Mouse (Mus musculus) forebrain, embryonic 10.5 days (tissue): Measurements from ENCODE around the gene Psmd3. TPM values are rescaled to one million over a fixed set of nuclear protein-coding genes. Genes with fewer than 3 reads are reported as not detected.

Experiments
- DNase-seq: peaks from one replicate; pipeline ENCODE4 v3.0.0-alpha.2; 2017; ENCODE audit warnings: low spot score; ENCODE audit errors: extremely low spot score
- H3K27ac ChIP-seq: fragments of 300-500 bp; sonication (generic); 2 replicates; pipeline ENCODE4 v1.5.1; 2016; ENCODE audit warnings: mild to moderate bottlenecking
- H3K27me3 ChIP-seq: fragments of 300-500 bp; sonication (generic); 2 replicates; pipeline ENCODE4 v1.6.1; 2016; ENCODE audit warnings: mild to moderate bottlenecking; ENCODE audit not compliant: poor library complexity, severe bottlenecking
- H3K36me3 ChIP-seq: fragments of 300-500 bp; sonication (generic); replicated peaks from 2 replicates; pipeline ENCODE4 v1.6.1; 2016; ENCODE audit warnings: mild to moderate bottlenecking, moderate library complexity
- H3K4me1 ChIP-seq: fragments of 300-500 bp; sonication (generic); 2 replicates; pipeline ENCODE4 v1.6.1; 2016
- H3K4me3 ChIP-seq: fragments of 300-500 bp; sonication (generic); 2 replicates; pipeline ENCODE4 v1.5.1; 2016; ENCODE audit warnings: mild to moderate bottlenecking, moderate library complexity
- H3K9me3 ChIP-seq: fragments of 300-500 bp; sonication (generic); 2 replicates; pipeline ENCODE4 v1.6.1; 2016; ENCODE audit warnings: mild to moderate bottlenecking, moderate library complexity
- WGBS: fragments of 180-500 bp; shearing (Covaris S2); methylation state at CpG from one replicate; pipeline ENCODE4 v1.1.7; 2016; 5-methylcytosine and 5-hydroxymethylcytosine counted together
- polyA plus RNA-seq: library from polyadenylated mRNA; unstranded; fragments of >200 nt; fragmentation: Nextera tagmentation; extraction: Ambion mirVana; gene quantifications from 2 replicates; pipeline ENCODE4 v1.2.1, GENCODE M21; 2016

Gene Psmd3
- polyA plus RNA-seq, 1 experiment from 2014 or later = 259 TPM

- H3K4me1 ChIP-seq = peaks cover 98% of the 10 kb centered on the region
- WGBS = 11% methylated on average over 9 of the region's 9 CpGs
- peaks cover 5% of the 10 kb centered on the region for H3K27me3 ChIP-seq
- H3K9me3 ChIP-seq = no peaks in the 10 kb centered on the region
- H3K36me3 ChIP-seq = no peaks in the 10 kb centered on the region
- peak overlapping the region; percentile 69 for H3K4me3 ChIP-seq
- DNase-seq = peak; percentile 53
- H3K27ac ChIP-seq = peak overlapping the region; percentile 97
These were observed 61.4 kb downstream of the Psmd3 start for GRCm38 (mm10) chr11:98743655-98744345.

- no peak for DNase-seq
- Histone ChIP-seq H3K9me3 (no peaks in the 10 kb centered on the region), H3K36me3 (no peaks in the 10 kb centered on the region), H3K27ac (peak overlapping the region; percentile 97), H3K4me3 (peak overlapping the region; percentile 69; the same call in 1 of the 2 replicates), H3K27me3 (no peaks in the 10 kb centered on the region; the same call in 1 of the 2 replicates), H3K4me1 (peaks cover 100% of the 10 kb centered on the region)
- 41% methylated on average over 7 of the region's 7 CpGs for WGBS
These were observed 62.2 kb downstream of the Psmd3 start for GRCm38 (mm10) chr11:98744456-98745019.

Other genes with a start within 250 kb of the Psmd3 start
- gene Mien1, start 243.6 kb upstream of the Psmd3 start, polyA plus RNA-seq = 91.2 and 94.3 TPM in 2 replicates
- 4.1 and 5.6 TPM in 2 replicates for gene Grb7, start 236.2 kb upstream of the Psmd3 start, polyA plus RNA-seq
- 0.07 TPM in 1 of 2 replicates, not detected in the other for gene Ikzf3, start 136.5 kb upstream of the Psmd3 start, polyA plus RNA-seq
- gene Zpbp2, start 131.5 kb upstream of the Psmd3 start, polyA plus RNA-seq = 0.26 and 0.66 TPM in 2 replicates
- 62.8 and 65.6 TPM in 2 replicates for gene Ormdl3, start 95.2 kb upstream of the Psmd3 start, polyA plus RNA-seq
- not detected in 2 replicates for gene Lrrc3c, start 84.3 kb upstream of the Psmd3 start, polyA plus RNA-seq
- gene Gm12355, start 56.9 kb upstream of the Psmd3 start, polyA plus RNA-seq = 1.4 and 1.5 TPM in 2 replicates
- not detected in 2 replicates for gene Gsdma3, start 56.2 kb upstream of the Psmd3 start, polyA plus RNA-seq
- not detected in 2 replicates for gene Gsdma2, start 35.8 kb upstream of the Psmd3 start, polyA plus RNA-seq
- gene Gsdma, start 18.2 kb upstream of the Psmd3 start, polyA plus RNA-seq = not detected in 2 replicates
- not detected in 2 replicates for gene Csf3, start 18.7 kb downstream of the Psmd3 start, polyA plus RNA-seq
- 69.7 and 77.3 TPM in 2 replicates for gene Med24, start 46.9 kb downstream of the Psmd3 start, polyA plus RNA-seq
- 9.5 and 10.9 TPM in 2 replicates for gene Thra, start 58.1 kb downstream of the Psmd3 start, polyA plus RNA-seq
- gene Nr1d1, start 92.8 kb downstream of the Psmd3 start, polyA plus RNA-seq = 1.5 TPM in 2 replicates
- 22.9 and 24.1 TPM in 2 replicates for gene Msl1, start 113.0 kb downstream of the Psmd3 start, polyA plus RNA-seq
- gene Casc3, start 122.4 kb downstream of the Psmd3 start, polyA plus RNA-seq = 45.7 and 49.7 TPM in 2 replicates
- gene Rapgefl1, start 154.2 kb downstream of the Psmd3 start, polyA plus RNA-seq = 1.00 and 1.2 TPM in 2 replicates
- gene Wipf2, start 181.1 kb downstream of the Psmd3 start, polyA plus RNA-seq = 4.5 and 4.7 TPM in 2 replicates
- 68.7 and 75.8 TPM in 2 replicates for gene Cdc6, start 225.2 kb downstream of the Psmd3 start, polyA plus RNA-seq
- gene Rara, start 245.3 kb downstream of the Psmd3 start, polyA plus RNA-seq = 16.9 and 19.3 TPM in 2 replicates